Mouse (Mus musculus) thymus, postnatal 36 days (tissue): ENCODE measurements around the gene Limk1.

Source experiments
- DNase-seq, 2 experiments: peaks; one replicate each; pipeline ENCODE4 v3.0.0; 2022; ENCODE audit warnings: mixed read lengths in 2 of 2

The Limk1 gene

DNA sequence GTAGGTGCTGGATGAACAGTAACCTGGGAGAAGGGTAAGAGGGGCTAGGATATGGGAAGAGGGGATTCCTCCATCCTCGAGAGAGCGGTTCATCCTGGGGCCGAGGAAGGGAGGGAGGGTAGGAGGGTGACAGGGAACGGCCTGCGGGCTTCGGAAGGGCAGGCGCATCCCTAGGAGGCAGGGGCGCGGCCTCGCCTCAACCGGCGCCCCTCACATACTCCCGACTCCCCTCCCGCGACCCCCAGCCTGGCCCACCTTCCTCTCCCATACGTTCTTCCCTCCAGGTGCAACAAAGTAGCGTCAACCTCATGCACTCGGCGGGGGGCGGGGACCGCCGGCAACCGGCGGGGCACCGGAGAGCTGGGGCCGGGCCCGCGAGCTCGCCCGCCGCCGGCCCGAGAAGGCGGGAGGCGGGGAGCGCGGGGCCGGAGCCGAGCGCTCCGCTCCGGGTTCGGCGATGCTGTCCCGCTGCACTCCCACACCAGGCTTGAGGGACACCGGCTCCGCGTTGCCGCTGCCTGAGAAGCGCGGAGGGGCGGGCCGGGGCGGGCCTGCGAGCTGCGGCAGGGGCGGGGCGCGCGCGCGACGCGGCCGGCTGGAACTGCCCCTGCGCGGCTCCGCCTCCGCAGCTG, at the start of gene Limk1:
Limk1 (minus strand) TSS at position 513 of the 632 bp plus-strand sequence.
- DNase-seq, result no peak

DNA sequence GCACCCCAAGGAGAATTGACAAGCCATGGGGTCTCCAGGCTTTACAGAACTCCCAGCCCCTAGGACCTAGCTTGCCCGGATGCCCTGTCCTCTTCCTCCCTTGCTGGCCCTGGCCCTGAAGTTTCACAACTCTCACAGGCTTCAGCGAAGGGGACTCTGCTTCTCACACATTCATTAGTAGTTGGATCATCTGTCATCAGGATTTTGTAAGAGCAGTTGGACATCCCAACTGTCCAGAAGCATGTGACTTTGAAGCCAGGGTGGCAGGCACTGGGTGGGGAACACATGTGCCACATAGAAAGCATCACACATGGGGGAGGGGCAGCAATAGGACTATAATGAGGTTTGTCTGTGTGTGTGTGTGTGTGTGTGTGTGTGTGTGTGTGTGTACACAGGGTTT, 46.5 kb upstream of the Limk1 start:
- no peak for DNase-seq

DNA sequence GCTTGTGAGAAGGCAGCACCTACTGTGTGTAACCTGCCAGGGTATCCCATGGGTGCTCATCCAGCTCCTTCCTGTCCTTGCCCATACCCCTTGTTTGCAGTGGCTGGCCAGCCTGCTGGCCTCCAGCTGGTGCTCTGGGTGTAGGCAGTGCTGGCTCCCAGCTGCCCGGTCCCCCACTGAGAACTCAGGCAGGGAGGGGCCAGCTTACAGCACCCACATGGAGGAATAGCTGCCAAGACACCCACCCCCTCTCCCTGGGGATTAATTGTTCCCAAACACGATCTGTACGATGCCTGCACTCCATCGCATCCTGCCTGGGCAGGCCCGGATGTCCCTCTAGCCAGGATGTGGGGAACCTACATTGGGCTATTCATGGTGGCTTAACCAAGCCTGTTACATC, 45.7 kb upstream of the Limk1 start:
- DNase-seq, result no peak

DNA sequence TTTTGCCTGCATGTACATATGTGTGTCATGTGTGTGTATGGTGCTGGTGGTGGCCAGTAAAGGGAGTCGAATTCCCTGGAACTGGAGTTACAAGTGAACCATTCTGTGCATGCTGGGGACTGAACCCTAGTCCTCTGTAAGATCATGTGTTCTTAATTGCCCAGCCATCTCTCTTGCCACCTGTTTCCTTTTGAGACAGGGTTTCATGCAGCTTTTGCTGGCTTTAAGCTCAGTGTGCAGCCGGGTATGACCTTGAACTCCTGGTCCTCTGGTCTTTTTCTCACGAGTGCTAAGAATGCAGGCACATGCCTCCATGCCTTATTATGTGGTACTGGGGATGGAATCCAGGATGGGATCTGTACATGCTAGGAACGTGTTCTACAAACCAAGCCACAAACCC, 44.8 kb upstream of the Limk1 start:
- DNase-seq, result no peak

DNA sequence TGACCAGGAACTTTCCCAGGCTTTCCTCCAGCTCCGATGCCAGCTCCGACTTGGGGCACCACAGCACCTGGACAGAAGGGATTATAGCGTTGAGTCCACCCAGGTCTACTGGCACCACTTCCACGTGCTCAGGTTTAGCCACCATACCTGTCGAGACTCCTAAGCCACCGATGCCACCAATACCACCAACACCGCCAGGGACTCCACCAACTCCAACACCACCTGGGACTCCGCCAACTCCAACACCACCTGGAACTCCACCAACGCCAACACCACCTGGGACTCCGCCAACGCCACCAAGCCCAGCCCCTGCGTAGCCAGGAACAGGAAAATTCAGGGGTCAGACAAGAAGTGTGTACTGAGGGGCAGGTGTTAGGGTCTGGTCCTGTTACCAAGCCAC, 40.7 kb upstream of the Limk1 start:
- no peak for DNase-seq

DNA sequence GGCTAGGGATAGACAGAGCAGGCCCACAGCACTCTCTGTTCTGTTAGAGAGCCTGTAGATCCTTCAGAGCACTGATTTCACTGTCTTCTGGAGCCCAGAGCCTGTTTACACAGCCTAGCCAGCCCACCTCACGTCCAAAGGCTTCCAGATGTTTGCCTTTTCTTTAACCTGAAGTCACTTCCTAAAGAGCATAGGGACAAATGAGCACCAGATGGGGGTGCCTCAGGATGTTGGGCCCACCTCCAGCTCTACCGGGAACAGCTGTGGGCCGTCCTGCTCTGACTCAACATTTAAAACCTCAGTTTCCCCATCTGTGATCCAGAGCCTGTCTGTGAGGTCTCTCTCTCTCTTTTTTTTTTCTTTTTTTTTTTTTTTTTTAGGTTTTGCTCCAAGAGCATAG, 40.1 kb upstream of the Limk1 start:
- no peak for DNase-seq

DNA sequence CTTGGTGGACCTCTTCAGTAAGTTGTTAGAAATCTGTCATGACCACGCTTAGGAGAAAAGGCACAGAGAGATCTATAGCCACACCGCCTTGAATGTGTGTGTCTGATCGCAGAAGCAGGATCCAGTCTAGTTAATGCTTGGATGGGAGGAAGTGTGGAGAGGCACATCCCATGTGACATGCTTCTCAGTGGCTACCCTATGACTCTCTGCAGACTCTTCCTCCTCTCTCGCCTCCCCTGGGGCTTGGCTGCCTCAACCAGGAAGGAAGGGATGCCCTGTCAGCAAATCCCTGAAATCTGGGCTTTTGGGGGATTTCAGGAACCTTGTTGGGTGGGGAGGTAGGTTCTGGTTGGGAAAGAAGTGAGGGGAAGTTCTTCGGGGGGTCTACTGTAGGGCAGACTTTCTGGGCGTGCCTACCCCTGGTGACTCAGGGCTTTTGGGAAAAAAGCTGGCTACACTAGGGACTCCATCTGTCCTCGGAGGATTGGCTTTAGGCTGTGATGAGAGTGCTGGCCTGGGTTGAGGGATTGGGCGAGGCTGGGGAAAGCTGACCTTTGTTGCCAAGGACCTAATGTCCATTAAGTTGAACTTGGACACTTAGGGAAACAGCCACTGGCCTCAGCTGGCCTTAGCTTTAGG, 38.7 kb upstream of the Limk1 start:
- DNase-seq, result no peak

DNA sequence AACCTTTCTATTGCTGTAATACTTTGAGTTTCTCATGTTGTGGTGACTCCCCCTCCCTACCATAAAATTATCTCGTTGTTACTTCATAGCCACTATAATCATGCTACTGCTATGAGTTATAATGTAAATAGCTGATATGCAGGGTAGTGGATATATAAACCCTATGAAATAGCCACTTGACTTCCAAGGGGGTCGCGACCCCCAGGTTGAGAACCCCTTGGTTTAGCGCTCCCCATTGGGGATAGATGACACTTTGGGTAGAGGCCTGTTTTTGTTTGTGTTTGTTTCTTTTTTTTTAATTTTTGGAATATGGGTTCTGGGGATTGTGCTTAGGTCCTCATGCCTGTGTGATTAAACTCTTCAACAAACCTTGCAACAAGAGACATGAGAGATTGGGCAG, 36.9 kb upstream of the Limk1 start:
- DNase-seq, result no peak

DNA sequence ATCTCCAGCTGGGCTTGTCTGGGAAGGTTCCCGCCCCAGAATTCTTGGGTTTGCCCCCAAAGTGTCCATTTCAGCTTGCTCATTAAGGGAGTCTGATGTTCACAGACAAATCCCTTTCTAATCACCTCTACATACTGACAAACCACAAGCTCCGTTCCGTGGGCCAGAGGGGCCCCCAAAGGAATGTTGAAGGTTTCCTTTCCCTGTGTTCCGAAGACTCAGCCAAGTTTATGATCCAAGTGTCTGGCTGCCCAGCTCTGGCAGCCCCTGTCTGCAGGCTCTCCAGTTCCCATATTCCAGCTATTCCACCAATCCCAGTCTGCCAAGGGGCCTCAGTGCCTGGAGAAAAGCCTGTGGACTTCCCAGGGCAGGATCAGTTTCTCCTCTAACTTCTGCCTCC, 31.7 kb upstream of the Limk1 start:
- no peak for DNase-seq

DNA sequence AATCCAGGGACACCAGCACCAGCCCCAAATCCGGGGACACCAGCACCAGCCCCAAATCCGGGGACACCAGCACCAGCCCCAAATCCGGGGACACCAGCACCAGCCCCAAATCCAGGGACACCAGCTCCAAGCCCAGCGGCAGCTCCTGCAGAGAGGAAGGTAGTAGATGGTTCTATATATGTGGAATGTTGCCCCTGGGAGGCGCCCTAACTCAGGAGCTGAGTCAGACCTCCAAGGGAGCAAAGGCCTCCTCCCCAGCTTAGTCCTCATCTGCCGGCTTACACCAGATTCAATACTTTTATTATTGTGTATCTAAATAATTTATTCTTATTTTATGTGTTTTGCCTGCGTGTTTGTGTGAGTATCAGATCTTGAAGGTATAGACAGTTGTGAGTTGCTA, 22.7 kb upstream of the Limk1 start:
- DNase-seq, result no peak

DNA sequence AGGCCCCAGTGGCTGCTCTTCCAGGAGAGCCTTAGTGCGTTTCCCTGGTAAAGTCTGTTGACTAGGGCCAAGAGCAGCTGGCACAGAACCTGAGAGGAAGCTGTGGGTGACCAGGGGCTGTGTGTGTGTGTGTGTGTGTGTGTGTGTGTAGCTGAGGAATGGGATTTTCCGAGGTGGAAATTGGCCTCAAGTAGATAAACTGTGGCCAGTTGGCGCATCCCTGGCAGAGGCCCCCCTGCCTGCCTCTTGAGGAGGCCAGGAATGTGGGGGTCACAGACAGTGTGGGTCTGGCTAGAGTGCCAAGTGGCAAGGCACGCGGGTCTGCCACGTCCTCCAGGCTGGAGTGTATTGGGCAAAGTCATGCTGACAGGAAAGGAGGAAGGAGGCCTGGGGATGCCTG, 20.9 kb upstream of the Limk1 start:
- no peak for DNase-seq

DNA sequence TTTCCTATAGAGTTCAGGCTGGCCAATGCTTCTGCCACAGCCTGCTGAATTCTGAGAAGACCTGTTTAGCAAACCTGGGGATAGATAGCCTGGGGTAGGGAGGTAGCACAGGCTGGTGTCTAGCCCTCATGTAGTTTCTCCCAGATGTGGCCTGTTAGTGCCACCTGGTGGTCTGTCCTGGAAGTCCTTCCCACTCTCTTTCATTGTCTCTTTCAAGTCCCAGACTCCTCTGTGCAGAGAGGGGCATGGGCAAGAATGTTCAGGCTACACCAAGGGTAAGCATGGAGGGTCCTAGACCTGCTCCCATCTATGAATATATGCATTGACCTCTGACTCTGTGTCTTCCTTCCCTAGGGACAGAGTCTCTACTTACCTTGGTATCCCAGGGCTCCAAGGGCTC, 15.8 kb upstream of the Limk1 start:
- peak; percentile 78 to 82 for DNase-seq

DNA sequence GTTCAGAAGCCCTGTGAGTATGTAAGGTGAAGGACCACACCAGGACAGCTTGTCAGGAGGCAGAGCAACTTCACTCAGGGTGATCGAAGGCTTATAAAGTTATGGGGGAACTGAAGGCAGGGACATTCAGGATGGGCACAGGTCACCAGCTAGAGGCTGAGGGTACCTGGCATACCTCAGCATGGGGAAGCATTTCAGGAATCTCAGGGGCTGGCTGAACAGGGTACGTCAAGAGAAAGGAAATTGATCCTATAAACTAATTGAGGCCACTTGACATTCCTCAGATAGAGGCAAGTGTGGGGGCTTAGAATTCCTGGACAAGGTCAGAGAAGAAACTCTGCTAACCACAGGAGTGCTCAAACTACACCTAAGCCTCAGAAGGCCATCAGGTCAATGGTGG, 7.1 kb upstream of the Limk1 start:
- no peak for DNase-seq

DNA sequence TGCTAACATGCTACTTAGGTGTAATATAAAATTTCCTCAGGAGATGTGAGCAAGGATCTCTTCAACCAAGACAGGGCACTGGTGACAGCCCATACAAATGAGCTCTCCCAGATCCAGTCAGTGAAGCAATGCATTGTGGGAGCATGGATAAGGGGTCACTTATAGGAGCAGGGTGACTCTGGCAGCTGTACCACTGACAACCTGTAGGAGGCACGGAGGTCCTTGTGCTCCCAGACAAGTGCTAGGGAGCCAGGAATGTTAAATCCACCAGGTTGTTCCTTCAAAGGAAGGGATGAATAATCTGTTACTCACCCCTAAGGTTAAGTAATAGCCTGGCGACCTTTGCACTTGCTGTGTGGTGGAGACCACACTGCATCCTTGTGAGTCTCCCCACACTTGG, 6.7 kb upstream of the Limk1 start:
- no peak for DNase-seq

DNA sequence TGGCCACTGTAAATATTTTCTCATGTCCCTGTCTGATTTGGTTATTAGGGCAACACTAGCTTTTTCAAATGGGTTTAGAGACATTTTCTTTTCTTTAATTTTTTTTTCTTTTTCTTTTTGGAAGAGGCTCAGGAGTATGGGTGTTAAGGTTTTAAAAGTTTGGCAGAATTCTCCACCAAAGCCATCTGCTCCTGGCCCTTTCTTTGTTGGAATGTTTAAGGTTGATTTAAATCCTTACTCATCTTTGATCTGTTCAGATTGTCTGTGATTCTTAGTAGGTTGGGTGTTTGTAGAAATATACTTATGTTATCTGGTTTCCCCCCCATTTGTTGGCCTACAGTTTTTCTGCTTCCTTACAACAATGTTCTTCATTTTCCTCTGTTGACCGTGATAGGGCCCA, 4.3 kb upstream of the Limk1 start:
- no peak for DNase-seq

DNA sequence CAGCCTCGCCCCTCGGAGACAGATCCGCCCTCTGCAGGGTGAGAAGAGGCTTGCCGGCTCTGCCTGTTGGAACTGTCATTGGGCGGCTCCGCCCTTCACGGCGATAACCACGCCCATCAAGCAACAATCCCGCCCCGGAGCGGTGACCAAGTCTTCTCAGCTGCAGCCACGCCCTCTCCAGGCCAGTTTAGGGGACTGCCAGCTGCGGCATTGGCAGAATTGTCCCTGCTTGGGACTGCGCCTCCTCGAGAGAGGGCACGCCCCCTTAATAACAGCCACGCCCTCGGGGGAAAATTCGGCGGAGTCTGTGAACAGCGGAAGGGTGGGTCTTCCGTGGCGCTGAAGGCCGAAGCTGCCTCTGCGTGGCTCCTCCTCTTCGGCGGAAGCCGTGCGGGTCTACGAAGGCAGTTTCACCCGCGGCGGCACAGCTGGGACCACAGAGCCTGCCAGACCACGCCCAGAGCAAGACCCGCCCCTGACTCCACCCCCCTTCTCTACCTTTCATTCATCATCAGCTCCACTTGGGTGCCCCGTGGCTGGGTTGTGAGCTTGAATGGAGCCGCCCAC, 403 bp upstream of the Limk1 start:
- DNase-seq, result peak; percentile 98

DNA sequence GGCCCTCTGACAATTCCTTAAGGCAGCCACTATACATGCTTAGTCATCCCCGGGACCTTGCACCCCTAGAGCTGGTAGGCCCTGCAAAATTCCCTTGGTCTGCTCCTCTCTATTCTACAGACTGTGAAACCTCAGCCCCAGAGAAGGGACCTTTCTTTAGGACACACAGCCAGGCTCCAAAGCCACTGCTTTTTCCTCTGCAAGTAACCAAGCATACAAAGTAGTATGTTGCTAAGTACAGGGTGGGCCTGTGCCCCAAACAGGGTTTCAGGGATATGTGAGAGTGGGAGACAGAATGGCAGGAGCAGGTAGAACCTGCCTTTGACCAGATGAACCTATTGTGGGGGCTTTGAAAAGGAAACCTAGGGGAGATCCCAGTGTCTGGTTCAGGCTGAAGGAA, 1.2 kb downstream of the Limk1 start:
- DNase-seq, result no peak

DNA sequence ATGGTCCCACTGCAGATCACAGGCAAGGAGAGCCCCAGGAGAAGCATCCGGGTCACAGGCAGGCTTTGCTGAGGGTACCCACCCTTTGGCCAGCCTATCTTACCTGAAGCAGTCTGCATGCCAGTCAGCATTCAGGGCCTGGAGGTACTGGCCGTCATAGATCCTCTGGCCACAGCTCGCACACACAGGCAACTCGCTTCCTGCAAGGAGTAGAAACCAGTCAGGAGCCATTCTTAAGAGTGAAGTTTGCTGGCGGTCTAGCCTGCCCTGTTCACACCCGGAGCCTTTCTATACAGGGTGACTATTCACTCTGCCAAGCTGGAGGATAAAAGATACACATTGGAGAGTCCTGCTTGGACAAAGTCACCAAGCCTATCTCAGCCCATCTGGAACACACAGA, 1.9 kb downstream of the Limk1 start:
- no peak for DNase-seq

DNA sequence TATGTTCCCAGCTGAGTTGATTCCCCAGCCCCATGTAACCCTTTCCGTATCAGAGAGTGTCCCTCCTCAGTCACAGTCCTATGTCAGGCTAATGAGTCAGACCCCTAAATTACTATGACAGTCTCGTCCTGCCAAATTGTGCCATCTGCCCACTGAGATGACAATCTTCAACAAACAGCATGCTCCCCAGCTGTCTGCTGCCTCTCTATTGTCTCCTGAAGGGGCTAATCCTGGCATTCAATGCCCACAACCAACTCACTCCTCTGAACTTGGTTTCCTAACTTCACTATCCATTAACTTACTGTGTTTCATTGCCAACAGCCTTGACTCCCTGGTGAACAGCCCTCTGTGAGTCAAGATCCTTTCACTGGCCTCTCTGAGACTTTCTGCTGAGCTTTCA, 4.0 kb downstream of the Limk1 start:
- DNase-seq, result no peak

DNA sequence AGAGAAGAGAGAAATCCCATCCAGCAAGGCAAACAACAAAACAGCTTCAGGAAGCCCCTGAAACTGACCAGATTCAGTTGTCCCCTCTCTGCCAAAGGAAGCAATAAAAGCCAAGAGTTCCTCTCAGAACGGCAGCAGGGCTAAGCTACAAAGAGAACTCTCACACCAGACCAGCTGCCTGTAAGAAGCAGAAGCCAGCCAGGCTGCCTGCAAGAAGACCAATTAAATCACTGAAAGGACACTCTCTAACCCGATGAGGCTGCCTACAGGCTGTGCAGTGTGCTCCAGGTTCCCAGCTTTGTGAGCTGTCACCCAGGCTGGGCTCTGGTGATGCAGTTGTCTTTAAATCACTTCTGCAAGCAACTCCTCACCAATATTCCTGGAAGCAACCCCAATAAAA, 4.6 kb downstream of the Limk1 start:
- no peak for DNase-seq

DNA sequence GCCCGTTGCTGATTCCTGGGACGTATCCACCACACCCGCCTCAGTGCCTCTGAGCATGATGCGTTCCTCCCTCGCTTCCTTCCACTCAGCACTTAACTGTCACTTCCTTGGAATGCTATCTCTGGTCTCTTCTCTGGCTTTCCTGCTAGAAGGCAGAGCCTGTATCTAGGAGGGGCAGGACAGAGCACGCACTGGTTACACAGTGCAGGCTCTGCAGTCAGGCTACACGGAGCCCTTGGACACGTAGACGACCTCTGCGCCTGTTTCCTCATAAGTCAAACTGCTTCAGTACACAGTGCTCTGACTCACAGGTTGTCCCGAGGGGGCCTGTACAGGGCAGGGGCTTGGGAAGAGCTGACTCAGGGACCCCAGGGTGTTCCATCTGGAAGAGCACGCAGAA, 8.2 kb downstream of the Limk1 start:
- DNase-seq, result no peak

DNA sequence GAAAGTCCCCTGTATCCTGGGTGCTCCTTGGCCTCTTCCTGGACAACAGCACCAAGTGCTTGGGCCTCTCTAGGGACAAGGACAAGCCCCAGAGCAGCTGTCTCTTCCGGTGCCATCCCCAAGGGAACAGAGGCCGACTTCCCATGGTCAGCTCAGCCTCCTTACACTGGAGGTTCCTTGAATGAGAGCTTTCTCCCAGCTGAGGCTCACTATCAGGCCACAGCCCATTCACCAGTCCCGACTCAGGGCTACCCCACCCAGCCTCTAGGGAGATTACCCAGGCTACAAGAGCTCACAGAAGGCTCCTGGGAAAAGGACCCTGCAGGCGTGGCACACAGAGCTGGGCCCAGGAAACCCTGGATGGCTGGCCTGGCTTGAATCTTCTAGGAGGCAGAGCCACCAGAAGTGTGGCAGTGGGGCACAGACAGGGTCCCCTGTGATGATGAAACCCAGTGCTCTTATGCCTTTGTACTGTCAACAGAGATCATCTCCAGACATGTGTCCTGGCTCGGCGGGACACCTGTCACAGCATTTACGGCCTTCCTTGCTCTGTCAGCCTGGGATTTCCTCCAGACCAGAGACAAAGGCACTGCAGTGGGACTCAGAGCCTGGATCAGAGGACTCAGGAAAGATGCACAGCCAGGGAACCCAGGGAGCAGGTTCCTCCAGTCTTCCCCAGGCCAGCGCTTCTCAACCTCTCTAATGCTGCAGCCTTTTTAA, 9.4 kb downstream of the Limk1 start:
- no peak for DNase-seq

DNA sequence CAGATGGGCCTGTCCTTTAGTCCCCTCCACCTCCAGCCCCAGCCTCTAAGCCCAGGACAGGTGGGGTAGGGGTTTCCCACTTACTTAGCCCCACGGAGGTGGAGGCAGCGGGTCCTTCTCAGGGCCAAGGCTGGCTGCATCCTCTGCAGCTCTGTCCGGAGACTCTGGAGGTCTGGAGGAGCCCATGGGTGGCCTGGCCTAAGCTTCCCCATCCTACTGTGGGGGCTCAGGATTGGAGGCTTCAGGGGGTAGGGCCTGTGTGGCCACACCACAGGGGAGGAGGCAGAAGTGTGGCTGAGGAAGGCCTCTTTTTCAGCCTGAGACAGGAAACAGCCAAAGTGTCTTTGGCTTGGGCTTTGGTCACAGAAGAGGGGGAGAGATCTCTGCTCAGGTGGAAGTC, 10.4 kb downstream of the Limk1 start:
- no peak for DNase-seq

DNA sequence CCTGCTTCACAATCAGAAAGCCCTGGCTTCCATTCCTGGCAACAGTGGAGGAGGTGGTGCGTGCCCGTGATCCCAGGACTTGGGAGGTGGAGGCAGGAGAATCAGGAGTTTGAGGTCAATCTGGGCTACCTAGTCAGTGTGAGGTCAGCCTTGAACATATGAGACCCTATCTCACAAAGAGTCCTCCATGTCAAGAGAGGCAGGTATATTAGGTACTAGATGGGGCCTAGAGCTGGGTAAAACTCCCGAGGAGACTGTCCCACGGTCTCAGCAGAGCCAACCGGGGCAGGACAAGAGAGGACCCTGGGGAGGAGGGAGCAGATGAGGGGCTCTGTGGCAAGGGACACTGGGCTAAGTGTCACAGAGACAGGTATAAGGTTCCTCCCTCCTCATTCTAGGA, 10.9 kb downstream of the Limk1 start:
- DNase-seq, result no peak
